Mouse (Mus musculus) common myeloid progenitor, adult 5-6 weeks (primary cell): ENCODE measurements around the gene Tssk1. TPM values are rescaled to one million over a fixed set of nuclear protein-coding genes. Genes with fewer than 3 reads are reported as not detected.

Source experiments
- ATAC-seq: replicated peaks from 2 replicates; pipeline ENCODE4 v1.8.0; 2016; ENCODE audit warnings: low read depth, mild to moderate bottlenecking, moderate TSS enrichment, inconsistent platforms; ENCODE audit not compliant: poor library complexity, severe bottlenecking
- total RNA-seq: library from RNA; stranded (forward); fragments of 200-1000, 187-1606 nt; gene quantifications from 2 replicates; pipeline ENCODE4 v1.2.3, GENCODE M21; 2017

The Tssk1 gene
- total RNA-seq, 1 experiment from 2014 or later = not detected

DNA sequence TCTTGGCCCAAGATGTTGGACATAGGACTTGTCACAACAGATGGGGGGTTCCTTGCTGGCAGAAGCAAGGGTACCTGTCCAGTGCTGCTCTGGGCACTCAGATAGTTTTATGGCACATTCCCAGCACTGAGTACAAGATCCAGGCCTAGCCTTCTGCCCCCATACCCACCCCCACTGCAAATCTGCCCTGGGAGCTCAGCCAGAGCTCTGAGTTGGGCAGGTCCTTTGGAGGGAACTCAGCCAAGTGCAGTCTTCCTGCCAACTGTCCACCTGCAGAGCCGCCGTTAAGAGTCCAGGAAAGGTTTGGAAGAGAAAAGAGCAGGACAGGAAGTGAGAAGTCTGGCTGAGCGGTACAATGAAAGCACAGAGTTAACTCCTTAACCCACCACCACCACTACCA lies 1.4 kb upstream of the Tssk1 start:
- no peak for ATAC-seq

DNA sequence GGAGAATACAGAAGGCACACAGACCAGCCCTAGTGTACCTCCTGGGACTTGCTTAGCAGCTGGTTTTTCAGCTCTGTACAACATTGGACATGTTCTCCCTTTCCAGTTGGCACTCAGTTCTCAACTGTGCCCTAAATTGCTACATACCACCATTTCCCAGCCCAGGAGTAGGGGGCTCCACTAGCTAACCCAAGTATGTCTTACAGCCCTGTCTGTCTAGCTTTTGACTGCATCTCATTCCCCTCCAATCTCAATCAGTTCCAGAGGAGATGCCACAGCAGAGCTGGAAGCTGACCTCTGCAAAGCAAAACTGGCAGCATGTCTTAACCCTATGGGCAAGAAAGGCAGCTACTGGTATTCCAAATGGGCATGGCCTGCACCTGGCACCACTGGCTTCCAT lies 2.1 kb downstream of the Tssk1 start:
- ATAC-seq = no peak

DNA sequence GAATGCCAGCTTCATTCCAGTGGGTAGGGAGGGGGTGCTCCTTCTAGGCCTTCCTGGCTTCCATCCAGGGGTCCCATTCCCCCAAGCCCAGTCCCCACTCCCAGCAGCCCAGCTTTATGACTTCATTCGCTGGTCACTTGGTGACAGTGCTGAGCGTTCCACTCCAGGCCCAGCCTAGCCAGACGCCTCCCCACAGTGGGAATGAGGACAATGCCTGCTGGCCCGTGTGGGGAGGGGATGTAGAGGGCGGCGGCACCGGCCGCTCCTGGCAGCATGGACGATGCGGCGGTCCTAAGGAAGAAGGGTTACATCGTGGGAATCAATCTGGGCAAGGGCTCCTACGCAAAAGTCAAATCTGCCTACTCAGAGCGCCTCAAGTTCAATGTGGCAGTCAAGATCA lies 4.4 kb downstream of the Tssk1 start, which contains the start of the genes Dgcr2 and Tssk2:
TSS of gene Dgcr2 (minus strand) at position 101 of the 400 bp plus-strand sequence.
TSS of gene Tssk2 (plus strand) at position 176 of the 400 bp plus-strand sequence.
- ATAC-seq = no peak

DNA sequence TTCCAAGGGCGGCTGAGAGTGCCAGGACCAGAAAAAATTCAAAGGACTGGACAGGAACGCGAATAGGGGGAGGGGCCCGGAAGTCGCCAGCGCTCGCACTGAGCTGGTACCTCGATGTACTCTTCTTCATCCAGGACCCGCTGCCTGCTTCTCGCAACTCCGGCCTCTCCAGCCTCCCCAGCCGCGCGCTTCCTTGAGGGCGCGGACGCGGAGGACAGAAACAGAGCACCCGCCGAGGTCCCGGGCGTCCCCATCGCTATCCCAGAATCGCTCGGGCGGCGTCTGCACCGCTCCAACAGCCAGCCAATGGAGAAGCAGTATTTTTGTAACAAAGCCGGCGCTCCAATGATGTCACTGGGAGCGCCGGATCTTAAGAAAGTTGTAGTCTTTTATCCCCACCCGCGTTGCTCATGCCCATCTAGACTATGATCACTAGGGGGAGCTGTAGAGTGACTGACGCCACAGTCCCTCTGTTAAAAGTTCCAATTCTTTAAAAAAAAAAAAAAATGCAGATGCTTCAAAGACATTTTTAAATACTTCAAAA lies 17.1 kb downstream of the Tssk1 start, which contains the start of gene Ess2:
TSS of gene Ess2 (minus strand) at position 297 of the 544 bp plus-strand sequence.
- peak; percentile 95 for ATAC-seq

DNA sequence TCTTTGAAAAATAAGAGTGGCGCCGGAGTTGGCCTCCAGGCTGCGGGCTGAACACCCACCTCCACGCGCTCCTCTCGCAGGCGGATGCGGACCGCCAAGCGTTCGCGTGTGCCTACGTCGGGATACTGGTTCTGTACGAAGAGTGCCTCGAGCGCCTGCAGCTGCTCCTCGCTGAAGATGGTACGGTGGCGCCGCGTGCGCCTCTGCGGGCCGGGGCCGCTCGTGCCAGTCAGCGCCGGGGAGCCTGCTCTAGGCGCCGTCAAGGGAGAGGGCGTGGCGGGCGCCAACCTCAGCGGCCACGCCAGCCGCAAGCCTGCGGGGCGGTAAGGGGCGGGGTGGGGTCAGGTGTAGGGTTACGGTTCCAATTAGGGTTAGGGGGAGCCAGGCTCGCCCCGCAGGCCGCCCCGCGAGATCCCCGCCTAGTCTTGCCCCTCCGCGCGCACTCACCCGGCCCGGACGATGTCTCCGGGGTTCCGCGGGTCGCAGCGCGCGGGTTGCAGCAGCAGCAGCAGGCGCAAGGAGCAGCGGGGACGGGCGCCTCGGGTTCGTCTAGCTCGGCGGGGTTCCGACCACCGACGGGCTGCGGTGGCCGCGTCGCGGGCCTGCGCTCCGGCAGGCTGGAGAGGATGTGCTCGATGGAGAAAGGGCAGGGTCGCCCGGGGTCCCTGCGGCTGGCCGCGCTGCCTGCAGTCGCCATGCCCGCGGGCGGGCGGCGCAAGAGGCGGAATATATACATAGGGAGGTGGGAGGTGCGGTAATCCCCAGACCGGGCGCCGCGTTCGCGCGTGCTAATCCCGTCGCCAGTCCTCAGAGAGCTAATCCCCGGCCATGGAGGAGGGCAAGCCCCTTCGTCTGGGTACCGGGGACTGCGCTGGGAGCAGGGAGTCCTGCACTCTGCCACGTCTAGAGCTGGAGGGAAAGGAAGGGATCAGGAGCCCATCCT lies 20.6 kb downstream of the Tssk1 start, which contains the start of gene Gsc2:
TSS of gene Gsc2 (minus strand) at position 753 of the 943 bp plus-strand sequence.
- ATAC-seq = peak; percentile 10; the same call in 1 of the 2 replicates

DNA sequence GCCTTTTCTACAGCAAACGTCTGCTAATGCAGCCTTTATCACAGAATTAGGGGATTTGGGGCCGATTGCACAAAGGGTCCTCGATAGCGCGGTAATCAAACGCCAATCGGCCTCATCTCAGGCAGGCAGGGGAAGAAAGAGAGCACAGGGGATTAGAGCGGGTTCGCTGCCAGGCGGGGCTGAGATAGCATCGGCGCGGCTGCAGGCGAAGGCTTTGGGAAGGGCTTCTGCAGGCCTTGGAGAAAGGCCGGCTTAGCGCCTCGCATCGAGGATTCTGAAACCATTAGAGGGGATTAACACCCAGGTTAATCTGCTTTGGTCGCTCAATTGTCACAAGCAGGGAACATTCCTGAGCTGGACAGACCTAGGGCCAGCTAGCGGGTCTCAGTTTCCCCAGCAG lies 26.6 kb downstream of the Tssk1 start:
- no peak for ATAC-seq

DNA sequence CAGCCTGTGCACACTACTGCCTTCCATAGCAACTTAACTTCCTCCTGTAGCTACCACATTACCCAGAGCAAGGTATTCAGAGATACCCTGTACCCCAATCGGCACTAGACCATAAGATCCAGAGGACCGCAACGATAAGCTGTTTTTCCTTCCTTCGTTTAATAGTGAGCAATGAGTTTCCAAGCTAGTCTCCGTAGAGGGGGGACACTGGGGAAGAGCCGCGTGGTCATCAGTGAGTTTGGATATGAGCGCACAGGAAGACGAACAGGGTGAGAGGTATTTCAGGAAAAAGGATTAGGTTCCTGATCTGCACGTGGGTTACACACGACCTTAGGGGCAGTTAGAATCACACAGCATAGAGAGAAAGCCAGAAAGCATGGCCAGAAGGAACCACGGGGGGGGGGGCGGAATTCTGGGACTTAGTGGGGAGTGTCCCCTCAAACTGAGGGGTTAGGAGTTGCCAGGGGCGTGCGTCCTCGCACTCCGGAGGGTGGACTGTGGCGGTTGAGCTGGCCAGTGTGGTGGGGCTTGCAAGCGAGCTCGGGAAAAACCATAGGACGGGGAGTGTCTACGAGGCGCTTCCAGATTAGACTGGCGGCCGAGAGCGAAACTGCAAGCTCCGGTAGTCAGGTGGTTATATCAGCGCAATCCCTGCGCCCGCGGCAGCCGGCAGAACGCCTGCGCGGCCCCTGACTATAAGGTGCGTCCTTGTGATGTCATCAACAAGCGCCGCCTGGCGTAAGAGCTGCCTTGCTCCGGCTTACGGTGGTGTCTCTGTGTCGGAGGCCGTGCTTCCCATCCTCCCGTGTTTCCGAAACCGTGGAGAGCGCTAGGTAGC lies 27.5 kb downstream of the Tssk1 start:
- peak; percentile 91 for ATAC-seq

DNA sequence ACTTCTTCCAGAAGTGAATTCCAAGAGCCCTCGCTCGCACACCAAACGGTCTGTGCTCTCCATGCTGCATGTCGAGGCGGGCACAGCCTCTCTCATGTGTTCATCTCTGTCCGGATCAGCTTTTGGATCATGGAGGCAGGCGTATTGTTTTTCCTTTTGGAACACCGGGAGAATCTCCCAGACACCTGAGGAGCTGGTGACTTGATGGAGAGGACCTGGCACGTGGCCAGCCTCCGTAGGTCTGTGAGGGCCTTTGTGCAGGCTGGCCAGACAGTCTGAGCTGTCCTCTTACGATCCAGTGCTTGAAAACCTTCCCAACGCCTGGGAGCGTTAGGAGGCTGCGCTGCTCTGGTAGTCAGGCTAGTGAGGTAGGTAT lies 28.1 kb downstream of the Tssk1 start:
- 0 out of 2 replicates have a peak, but pooled peaks have one; percentile 10 for ATAC-seq

DNA sequence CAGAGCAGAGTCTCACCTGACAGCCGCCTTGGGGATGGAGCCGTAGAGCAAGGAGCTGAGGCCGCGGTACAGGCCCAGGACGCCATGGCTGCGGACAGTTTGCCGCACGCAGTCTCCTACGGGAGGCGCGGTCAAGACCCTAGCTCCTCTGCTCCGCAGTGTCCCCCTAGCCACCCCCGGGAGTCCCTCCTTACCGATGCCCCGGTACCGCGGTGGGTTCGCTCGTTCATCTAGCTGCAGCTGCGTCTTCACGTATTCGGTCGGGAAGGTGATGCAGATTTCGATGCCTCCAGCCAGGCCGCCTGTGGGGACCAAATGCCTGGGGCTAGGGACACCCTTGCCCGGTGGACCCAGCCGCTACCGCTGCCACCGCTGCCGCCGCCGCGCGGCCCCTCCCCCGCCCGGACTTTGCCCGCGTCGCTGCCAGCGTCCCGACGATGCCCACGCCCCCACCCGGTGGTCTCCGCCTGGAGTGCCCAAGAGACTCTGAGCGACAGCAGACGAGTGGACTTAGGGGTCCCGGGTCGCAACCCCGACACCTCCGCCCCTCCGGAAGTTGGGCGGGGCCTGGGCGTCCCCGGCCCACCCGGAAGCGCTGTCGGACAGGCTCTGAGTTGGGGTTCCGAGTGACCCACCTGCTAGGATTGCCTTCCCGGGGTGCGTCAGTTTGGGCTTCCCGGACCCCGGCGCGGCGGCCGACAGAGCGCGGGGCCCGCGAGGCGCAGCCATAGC lies 33.5 kb downstream of the Tssk1 start:
- ATAC-seq = peak; percentile 10; the same call in 1 of the 2 replicates

DNA sequence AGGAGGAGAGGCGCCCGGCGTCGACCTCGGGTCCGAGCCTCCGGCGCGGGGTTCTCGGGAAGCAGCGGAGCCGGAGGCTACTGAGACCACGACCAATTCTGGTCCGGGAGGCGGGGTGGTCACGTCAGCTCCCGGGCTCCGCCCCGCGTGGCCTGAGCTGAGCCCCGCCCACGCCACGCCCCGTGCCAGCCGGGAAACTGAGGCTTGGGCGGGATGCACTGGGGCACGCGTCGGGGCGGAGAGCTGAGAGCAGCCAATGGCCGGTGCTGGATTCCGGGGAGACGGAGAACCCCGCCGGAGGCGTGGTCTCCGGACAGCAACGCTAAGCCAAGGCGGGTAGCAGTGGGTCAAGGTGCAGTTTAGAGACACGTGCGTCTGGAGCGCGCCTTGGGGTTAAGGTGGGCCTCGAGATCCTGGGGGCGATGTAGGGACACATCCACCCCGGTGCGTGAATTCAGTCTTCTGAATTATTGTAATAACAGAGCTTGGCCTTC lies 34.1 kb downstream of the Tssk1 start, which contains the start of gene Slc25a1:
TSS of gene Slc25a1 (minus strand) at position 133 of the 494 bp plus-strand sequence.
- peak; percentile 61 for ATAC-seq

DNA sequence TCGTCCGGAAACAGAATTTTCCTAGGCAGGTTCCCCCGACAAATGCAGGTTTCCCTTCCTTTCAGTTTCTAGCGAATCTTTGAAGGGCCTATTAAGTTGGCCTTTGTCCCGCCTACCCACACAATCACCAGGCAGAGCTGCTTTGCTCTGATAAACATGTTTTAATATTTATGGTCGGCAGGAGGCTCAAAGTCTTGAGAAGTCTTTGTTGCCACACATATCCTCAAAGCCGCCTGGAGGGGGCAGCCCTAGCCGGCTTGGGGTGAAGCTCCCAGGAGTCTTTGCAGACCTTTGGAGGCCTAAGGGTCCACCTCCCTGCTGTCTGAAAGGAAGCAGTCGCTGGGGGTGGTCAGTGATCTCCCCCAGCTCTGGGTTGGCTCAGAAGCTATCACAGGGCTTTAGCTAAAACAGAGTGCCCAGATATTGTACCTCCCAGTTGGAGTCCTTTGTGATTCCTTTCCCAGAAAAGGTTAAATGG lies 34.6 kb downstream of the Tssk1 start:
- ATAC-seq = peak; percentile 83

DNA sequence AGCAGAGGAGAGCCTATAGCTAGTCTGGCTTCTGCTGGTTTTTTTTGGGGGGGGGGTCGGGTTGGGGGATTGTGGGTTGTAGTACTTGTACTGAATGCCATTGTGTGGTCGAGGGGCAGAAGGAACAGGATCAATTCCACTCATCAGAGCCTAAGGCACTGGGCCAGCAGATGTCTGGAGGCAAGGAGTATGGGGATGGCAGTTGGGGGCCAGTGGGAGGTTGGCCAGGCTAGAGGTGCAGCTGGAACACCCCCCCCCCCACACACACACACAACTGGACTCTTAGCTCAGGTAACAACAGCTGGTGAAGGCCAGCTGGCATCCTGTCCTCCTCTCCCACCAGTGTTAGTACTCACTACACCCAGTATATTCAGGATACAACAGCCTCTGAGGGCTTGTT lies 35.2 kb downstream of the Tssk1 start:
- ATAC-seq = no peak

DNA sequence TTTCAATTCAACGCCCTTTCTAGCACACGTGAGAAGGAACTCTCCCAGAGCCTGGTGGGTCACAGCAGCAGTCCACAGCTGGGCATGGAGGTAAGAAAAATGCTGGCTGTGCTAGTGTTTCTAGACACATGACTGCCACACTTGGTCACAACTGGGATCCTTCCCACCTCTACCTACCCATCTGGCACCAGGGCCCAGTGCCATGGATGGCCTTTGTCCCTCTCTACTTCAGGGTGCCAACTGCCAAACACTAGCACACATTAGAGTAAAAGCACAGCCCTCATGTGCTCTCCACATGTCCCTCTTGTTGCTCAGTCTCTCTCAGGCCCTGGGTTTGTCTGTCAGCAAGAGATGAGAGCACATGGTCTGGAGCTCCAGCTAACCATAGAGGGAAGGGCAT lies 35.6 kb downstream of the Tssk1 start:
- ATAC-seq = no peak

DNA sequence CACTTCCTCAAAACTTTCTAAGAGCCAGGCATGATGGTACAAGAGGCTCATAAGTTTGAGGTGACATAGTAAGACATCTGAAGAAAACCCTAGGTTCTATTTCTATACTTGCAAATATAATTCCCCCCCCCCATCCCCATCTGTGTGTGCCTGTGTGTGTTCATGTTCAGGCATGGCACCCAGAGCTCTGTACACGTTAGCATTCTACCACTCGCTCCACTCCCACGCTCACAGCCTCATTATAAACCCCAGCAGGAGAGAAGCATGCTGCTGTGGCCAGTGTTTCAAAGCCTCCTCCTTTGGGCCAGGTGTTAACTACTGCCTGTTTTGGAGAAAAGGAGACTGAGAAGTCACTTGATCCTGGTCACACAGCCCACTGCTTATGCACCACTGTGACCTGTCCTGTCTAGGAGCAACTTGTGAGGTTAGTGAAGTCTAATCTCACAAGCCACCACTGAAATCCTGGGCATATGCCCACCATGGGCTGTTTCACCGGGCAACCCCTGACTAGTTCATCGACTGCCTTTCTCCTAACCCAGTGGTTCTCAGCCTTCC lies 38.0 kb downstream of the Tssk1 start:
- no peak for ATAC-seq

DNA sequence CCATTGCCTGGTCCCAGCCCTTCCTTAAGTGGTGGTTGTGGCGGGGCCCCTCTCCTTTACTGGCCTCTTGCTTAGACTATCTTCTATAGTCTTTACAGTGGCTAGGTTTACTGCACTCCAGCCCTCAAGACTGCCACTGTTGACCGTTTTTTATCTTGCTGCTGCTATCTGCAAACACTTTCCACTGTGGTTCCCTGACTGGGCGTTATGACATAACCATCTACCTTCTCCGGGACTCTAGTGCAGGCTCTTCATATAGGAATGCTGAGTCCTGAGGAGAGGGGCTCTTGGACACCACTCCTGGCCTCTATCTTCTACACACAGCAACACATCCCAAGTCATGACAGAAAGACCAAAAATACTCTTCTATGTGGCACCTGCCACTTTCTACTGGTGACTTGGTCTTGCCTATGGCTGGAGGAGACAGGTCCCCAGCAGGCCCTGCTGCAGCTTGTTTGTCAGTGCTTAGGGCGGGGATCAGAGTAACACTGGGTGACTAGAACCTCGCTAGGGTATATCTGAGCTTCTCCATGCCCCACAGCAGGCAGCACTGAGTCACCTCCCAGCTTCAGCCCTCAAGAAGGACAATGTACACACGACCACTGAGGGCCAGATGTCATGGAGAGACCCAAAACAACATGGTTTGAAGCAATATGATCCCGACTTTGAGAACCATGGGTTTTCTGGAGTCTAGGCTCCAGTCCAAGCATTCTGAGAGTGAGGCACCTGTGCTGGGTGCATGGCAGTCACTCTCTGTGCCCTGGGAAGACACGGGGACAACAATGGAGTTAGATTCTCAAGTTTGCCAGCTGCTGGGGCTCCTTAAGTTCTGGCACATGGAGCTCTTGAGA lies 39.8 kb downstream of the Tssk1 start:
- peak; percentile 20 for ATAC-seq

DNA sequence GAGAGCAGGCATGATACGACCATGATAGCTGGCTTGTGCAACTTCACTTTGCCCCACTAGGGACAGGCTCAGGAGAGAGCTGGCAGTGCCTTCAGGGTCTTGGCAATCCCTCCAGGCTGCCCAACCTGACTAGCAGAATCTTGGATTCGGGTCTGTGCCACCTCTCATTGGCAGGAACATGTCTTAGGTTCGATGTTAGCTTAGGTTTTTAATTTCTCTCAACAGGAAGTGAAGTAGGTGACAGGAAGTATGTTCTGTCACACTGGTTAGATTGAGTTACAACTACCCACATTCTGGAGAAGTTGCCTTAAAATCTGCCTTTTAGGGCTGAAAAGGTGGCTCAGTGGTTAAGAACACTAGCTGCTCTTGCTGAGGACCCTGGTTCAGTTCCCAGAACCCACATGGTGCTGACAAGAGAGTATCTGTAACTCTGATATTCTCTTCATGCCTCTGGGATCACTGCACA lies 40.5 kb downstream of the Tssk1 start:
- ATAC-seq = peak; percentile 43; the same call in 1 of the 2 replicates

DNA sequence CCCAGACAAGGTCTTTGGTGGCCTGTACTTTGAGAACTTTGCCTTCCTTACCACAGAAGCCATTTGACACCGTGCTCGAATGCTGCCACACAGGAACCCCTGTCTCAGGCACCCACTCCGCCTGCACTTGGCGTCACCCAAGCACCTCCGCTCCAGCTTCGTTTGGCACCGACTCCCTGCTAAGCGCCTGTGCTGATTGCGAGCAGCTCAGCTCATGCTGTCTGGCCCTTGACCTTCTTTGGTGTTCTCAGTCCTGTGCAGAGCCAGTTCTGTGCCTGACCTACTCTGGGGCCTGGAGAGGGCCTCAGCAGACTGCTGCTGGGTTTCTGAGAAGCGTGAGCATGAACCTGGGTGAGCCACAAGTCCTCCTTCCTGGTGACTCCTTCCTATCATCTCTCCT lies 42.8 kb downstream of the Tssk1 start:
- ATAC-seq = no peak

DNA sequence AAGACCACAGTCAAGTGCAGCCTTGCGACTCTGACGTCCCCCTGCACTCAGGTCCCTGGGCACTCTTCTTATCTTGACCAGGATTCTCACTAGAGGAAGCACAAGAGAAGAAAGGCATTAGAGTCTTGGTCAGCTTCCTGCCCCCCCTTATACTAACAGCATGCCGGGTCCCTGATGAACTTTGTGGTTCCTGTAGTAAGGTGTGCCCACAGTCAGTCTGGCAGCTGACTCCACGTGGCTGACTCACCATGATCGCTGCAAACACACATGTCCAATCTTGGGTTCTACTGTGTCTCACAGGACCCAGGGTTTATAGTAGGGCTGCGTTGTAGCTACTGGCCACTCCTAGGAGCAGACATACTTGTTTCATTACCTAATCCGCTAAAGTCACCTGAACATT lies 44.2 kb downstream of the Tssk1 start:
- 0 out of 2 replicates have a peak, but pooled peaks have one; percentile 1 for ATAC-seq
